Mouse (Mus musculus): ENCODE data around the gene S100a6. TPM values are rescaled to one million over a fixed set of nuclear protein-coding genes. Genes with fewer than 3 reads are reported as not detected.

Gene S100a6
- polyA plus RNA-seq (2015; fragmentation: Nextera tagmentation; extraction: Ambion mirVana) = 43.6 and 90.4 TPM in 2 replicates

- under 1% methylated on average over 23 of the region's 23 CpGs for WGBS
- peaks cover 5% of the 10 kb centered on the region; the same call in 1 of the 2 replicates for H3K27me3 ChIP-seq (replicated peaks)
- peak; percentile 63; the same call in 1 of the 2 replicates for ATAC-seq (ENCODE audit: low FRiP score)
- peak within 1 kb of the TSS; percentile 67 for H3K4me2 ChIP-seq
- H3K4me1 ChIP-seq = peaks cover 5% of the 10 kb centered on the region
- no peak within 1 kb of the TSS for H3K27ac ChIP-seq (replicated peaks)
- H3K36me3 ChIP-seq = no peaks in the 10 kb centered on the region
- H3K9me3 ChIP-seq (replicated peaks) = no peaks in the 10 kb centered on the region
- H3K4me3 ChIP-seq (replicated peaks) = peak within 1 kb of the TSS; percentile 32
- H3K9ac ChIP-seq (replicated peaks) = peak within 1 kb of the TSS; percentile 23
Observed at GRCm38 (mm10) chr3:90612728-90613291, at the start of gene S100a6. TSS of gene S100a6 (plus strand) at chr3:90612882.

- ATAC-seq (ENCODE audit: low FRiP score) = no peak
- no peak overlapping the region for H3K4me2 ChIP-seq
- no peak overlapping the region for H3K9ac ChIP-seq (replicated peaks)
- no peaks in the 10 kb centered on the region for H3K9me3 ChIP-seq (replicated peaks)
- no peak overlapping the region for H3K27ac ChIP-seq (replicated peaks)
- WGBS = 86% methylated on average over 5 of the region's 5 CpGs
- H3K27me3 ChIP-seq (replicated peaks) = no peaks in the 10 kb centered on the region
- H3K4me3 ChIP-seq (replicated peaks) = no peak overlapping the region
- H3K4me1 ChIP-seq = no peaks in the 10 kb centered on the region
- H3K36me3 ChIP-seq = no peaks in the 10 kb centered on the region
Observed at GRCm38 (mm10) chr3:90574691-90575090, 38.0 kb upstream of the S100a6 start.

- H3K4me2 ChIP-seq = no peak overlapping the region
- H3K4me1 ChIP-seq = no peaks in the 10 kb centered on the region
- no peak for ATAC-seq (ENCODE audit: low FRiP score)
- no peak overlapping the region for H3K27ac ChIP-seq (replicated peaks)
- no peak overlapping the region for H3K4me3 ChIP-seq (replicated peaks)
- no peaks in the 10 kb centered on the region for H3K36me3 ChIP-seq
- 90% methylated on average over 3 of the region's 3 CpGs for WGBS
- no peaks in the 10 kb centered on the region for H3K27me3 ChIP-seq (replicated peaks)
- no peaks in the 10 kb centered on the region for H3K9me3 ChIP-seq (replicated peaks)
- H3K9ac ChIP-seq (replicated peaks) = no peak overlapping the region
Observed at GRCm38 (mm10) chr3:90575320-90575719, 37.4 kb upstream of the S100a6 start.

DNA sequence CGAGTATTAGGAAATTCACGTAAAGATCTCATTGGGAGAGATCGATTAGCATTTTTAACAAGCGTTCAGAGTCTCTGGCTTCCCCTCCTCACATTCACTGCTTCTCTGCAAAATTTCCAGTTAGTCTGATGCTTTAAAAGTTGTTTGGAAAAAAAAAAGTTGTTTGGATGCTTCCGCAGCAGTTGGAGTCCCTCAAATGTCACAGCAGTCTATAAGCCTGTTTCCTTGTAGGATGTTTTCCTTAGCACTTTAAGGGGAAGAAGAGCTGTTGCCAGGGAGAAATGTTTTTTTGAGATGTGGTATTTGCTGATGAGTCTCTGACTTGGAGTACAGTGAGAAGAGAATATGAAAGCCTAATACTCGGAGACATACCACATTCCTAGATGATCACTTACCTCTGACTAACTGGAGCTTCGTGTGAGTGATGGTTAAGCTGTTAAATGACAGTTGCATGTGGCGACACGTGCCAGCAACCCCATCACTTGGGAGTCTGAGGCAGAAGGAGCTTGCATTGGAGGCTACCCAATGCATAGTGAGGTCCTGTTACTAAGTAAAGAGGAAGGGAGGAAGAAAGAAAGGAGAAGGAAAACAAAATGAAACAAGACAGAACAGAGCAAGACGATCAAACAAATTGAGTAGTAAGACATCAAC lies 36.2 kb upstream of the S100a6 start:
- Histone ChIP-seq H3K36me3 (no peaks in the 10 kb centered on the region), H3K27ac (replicated peaks) (no peak overlapping the region), H3K4me2 (no peak overlapping the region), H3K4me3 (replicated peaks) (no peak overlapping the region), H3K4me1 (no peaks in the 10 kb centered on the region), H3K9me3 (replicated peaks) (no peaks in the 10 kb centered on the region), H3K27me3 (replicated peaks) (no peaks in the 10 kb centered on the region), H3K9ac (replicated peaks) (no peak overlapping the region)
- 69% methylated on average over 10 of the region's 10 CpGs for WGBS
- no peak for ATAC-seq (ENCODE audit: low FRiP score)

DNA sequence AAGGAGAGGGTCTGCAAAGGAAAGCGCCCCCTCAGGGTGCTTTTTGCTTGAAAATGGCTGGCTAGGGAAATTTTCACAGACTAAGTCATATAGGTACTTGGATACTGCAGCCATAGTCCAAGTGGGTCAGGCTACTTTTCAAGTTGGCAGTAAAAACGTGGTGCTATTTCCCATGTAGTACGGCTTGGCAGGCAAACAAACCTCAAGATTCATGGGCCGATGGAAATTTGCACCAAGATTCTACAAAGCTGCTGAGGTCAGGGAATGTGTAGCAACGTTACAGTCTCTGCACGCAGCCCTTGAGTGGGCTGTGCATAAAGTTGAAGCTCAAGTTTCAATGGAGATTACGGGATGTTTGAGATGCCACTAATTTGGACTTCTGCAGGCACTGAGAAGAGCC lies 33.2 kb upstream of the S100a6 start:
- Histone ChIP-seq H3K4me3 (replicated peaks) (no peak overlapping the region), H3K27ac (replicated peaks) (no peak overlapping the region), H3K36me3 (no peaks in the 10 kb centered on the region), H3K27me3 (replicated peaks) (no peaks in the 10 kb centered on the region), H3K4me2 (no peak overlapping the region), H3K9me3 (replicated peaks) (no peaks in the 10 kb centered on the region), H3K9ac (replicated peaks) (no peak overlapping the region), H3K4me1 (no peaks in the 10 kb centered on the region)
- WGBS = 81% methylated on average over 7 of the region's 7 CpGs
- no peak for ATAC-seq (ENCODE audit: low FRiP score)

DNA sequence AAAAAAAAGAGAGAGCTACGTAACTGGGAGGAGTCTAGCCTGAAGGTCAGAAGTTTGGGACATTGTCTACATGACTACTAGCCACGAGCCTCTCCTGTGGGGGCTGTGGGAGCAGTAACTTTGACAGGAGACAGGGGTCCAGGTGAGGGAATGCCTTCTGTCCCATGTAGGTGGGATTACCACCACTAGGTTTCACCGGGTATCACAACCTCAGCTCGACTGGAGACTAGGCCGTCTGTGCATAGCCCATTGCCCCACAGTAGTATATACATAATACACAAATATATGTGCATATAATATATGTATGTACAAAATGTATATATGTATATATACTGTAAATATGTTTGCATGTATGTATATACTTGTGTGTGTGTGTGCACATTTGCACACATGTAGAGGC lies 31.5 kb upstream of the S100a6 start:
- no peaks in the 10 kb centered on the region for H3K27me3 ChIP-seq (replicated peaks)
- H3K9ac ChIP-seq (replicated peaks) = no peak overlapping the region

DNA sequence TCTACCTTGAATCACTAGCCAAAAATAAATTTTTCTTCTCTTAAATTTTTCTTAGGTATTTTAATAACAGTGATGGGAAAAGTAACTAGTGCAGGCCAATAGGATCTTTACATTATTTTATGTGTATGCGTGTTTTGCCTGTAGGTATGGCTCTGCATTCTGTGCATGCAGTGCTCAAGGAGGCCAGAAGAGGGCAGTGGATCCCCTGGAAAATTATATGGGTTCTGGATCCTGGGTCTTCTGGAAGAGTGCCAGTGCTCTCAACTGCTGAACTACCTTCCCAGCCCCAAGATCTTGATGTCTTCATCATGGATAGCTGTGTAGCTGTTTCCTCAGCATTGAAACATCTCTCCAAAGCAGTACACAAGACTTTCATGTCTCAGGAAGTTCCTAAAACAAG lies 30.5 kb upstream of the S100a6 start:
- 97% methylated on average over 1 of the region's 1 CpGs for WGBS
- ATAC-seq (ENCODE audit: low FRiP score) = no peak
- Histone ChIP-seq H3K4me1 (no peaks in the 10 kb centered on the region), H3K36me3 (no peaks in the 10 kb centered on the region), H3K27ac (replicated peaks) (no peak overlapping the region), H3K27me3 (replicated peaks) (no peaks in the 10 kb centered on the region), H3K9ac (replicated peaks) (no peak overlapping the region), H3K4me2 (no peak overlapping the region), H3K9me3 (replicated peaks) (no peaks in the 10 kb centered on the region), H3K4me3 (replicated peaks) (no peak overlapping the region)

More for the DNA sequence above, 31.5 kb upstream of the S100a6 start:
- H3K4me3 ChIP-seq (replicated peaks) = no peak overlapping the region
- WGBS = 94% methylated on average over 5 of the region's 5 CpGs
- H3K36me3 ChIP-seq = no peaks in the 10 kb centered on the region
- H3K4me1 ChIP-seq = no peaks in the 10 kb centered on the region
- H3K27ac ChIP-seq (replicated peaks) = no peak overlapping the region
- ATAC-seq (ENCODE audit: low FRiP score) = no peak
- H3K9me3 ChIP-seq (replicated peaks) = no peaks in the 10 kb centered on the region
- no peak overlapping the region for H3K4me2 ChIP-seq

GRCm38 (mm10) chr3:90582556-90582955 lies 30.1 kb upstream of the S100a6 start:
- no peaks in the 10 kb centered on the region for H3K27me3 ChIP-seq (replicated peaks)
- no peak for ATAC-seq (ENCODE audit: low FRiP score)
- H3K9ac ChIP-seq (replicated peaks) = no peak overlapping the region
- H3K27ac ChIP-seq (replicated peaks) = no peak overlapping the region
- no peaks in the 10 kb centered on the region for H3K36me3 ChIP-seq
- no peak overlapping the region for H3K4me3 ChIP-seq (replicated peaks)
- 86% methylated on average over 4 of the region's 4 CpGs for WGBS
- H3K4me1 ChIP-seq = no peaks in the 10 kb centered on the region
- no peaks in the 10 kb centered on the region for H3K9me3 ChIP-seq (replicated peaks)
- H3K4me2 ChIP-seq = no peak overlapping the region

GRCm38 (mm10) chr3:90583893-90584292 lies 28.8 kb upstream of the S100a6 start:
- Histone ChIP-seq H3K4me2 (no peak overlapping the region), H3K27me3 (replicated peaks) (no peaks in the 10 kb centered on the region), H3K36me3 (no peaks in the 10 kb centered on the region), H3K9me3 (replicated peaks) (no peaks in the 10 kb centered on the region), H3K4me3 (replicated peaks) (no peak overlapping the region), H3K9ac (replicated peaks) (no peak overlapping the region), H3K27ac (replicated peaks) (no peak overlapping the region), H3K4me1 (no peaks in the 10 kb centered on the region)
- no peak for ATAC-seq (ENCODE audit: low FRiP score)
- WGBS = 52% methylated on average over 3 of the region's 3 CpGs

- peak; percentile 17; the same call in 1 of the 2 replicates for ATAC-seq (ENCODE audit: low FRiP score)
- Histone ChIP-seq H3K4me3 (replicated peaks) (no peak overlapping the region), H3K9ac (replicated peaks) (no peak overlapping the region), H3K36me3 (no peaks in the 10 kb centered on the region), H3K4me1 (no peaks in the 10 kb centered on the region), H3K27me3 (replicated peaks) (no peaks in the 10 kb centered on the region), H3K9me3 (replicated peaks) (no peaks in the 10 kb centered on the region), H3K4me2 (no peak overlapping the region), H3K27ac (replicated peaks) (no peak overlapping the region)
- WGBS = 39% methylated on average over 5 of the region's 5 CpGs
Observed at GRCm38 (mm10) chr3:90585595-90585994, 27.1 kb upstream of the S100a6 start.

DNA sequence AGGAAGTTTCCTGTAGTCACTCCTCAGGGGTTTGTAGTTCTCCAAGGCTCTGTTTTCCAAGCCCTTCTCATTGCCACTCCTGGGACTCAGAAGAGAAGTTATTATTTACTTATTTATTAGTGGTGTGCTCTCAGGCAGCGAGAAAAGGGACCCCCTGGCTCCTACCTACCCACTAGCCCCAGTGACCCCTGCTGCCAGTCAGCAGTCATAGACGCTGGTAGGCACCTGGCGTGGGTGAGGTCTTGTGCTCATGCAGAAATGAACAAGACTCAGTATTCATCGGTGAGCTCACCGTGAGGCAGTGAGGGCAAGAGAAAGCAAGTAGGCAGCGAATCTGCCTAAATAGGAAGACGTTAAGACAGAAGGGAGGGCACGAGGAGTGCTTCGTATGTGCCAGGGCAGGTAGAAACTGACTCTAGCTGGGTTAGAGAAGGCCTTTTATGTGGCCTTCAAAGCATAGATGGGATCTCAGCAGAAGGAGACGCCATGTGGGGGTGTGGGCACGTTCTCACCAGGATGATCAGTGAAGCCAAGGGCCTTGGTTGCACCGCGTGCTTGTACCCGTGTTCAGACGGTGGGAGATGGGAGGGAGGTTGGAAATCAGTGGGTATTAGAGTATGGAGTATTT lies 26.6 kb upstream of the S100a6 start:
- Histone ChIP-seq H3K27ac (replicated peaks) (no peak overlapping the region), H3K9ac (replicated peaks) (no peak overlapping the region), H3K27me3 (replicated peaks) (no peaks in the 10 kb centered on the region), H3K36me3 (no peaks in the 10 kb centered on the region), H3K9me3 (replicated peaks) (no peaks in the 10 kb centered on the region), H3K4me1 (no peaks in the 10 kb centered on the region), H3K4me3 (replicated peaks) (no peak overlapping the region), H3K4me2 (no peak overlapping the region)
- ATAC-seq (ENCODE audit: low FRiP score) = no peak; the same call in 1 of the 2 replicates
- 87% methylated on average over 15 of the region's 15 CpGs for WGBS

GRCm38 (mm10) chr3:90586906-90587305 lies 25.8 kb upstream of the S100a6 start:
- Histone ChIP-seq H3K9me3 (replicated peaks) (no peaks in the 10 kb centered on the region), H3K9ac (replicated peaks) (no peak overlapping the region), H3K27ac (replicated peaks) (no peak overlapping the region), H3K27me3 (replicated peaks) (no peaks in the 10 kb centered on the region), H3K4me3 (replicated peaks) (no peak overlapping the region), H3K4me1 (no peaks in the 10 kb centered on the region), H3K4me2 (no peak overlapping the region), H3K36me3 (no peaks in the 10 kb centered on the region)
- no peak for ATAC-seq (ENCODE audit: low FRiP score)
- 79% methylated on average over 10 of the region's 10 CpGs for WGBS
